Mouse (Mus musculus): ENCODE measurements around the gene Sigmar1.
"Not testable (repeated sequence)": the region's sequence is repeated elsewhere in the genome, so short reads cannot be mapped to it uniquely, and the experiment has no call there.

- TF ChIP-seq EP300 (IDR thresholded peaks at IDR 0.05; ENCODE audit: insufficient read depth, low read depth, low read length); CTCF (IDR thresholded peaks at IDR 0.05); POLR2A (IDR thresholded peaks at IDR 0.05; ENCODE audit: insufficient read depth, low read depth, low read length): not testable (repeated sequence)
Observed at GRCm38 (mm10) chr4:41774506-41774905, 18.5 kb upstream of the Sigmar1 start.
